Mouse (Mus musculus) left cerebral cortex, postnatal 4 days (tissue): Measurements from ENCODE around the gene 2310022A10Rik. TPM values are rescaled to one million over a fixed set of nuclear protein-coding genes. Genes with fewer than 3 reads are reported as not detected.

Source experiments
- DNase-seq: peaks from one replicate; pipeline ENCODE4 v3.0.0-alpha.2; 2022
- intact Hi-C: fragments of 180-260 bp; cut with DNase I; formaldehyde crosslinking; loops from one replicate; pipeline ENCODE4 v1.15.1; 2025
- total RNA-seq, 2 experiments: library from RNA; stranded (reverse); gene quantifications; 2 replicates each; pipeline ENCODE4 v1.2.3; 2021

2310022A10Rik gene
- total RNA-seq, 2 experiments from 2014 or later, result 27.4 to 33.1 TPM

- DNase-seq, result no peak
- intact Hi-C loops, result no loop called here
Observed at GRCm38 (mm10) chr7:27540521-27540920, 12.5 kb upstream of the 2310022A10Rik start.

- no peak for DNase-seq
- intact Hi-C loops, result no loop called here
Observed at GRCm38 (mm10) chr7:27540935-27541334, 12.1 kb upstream of the 2310022A10Rik start.

- no peak for DNase-seq
Observed at GRCm38 (mm10) chr7:27541431-27541830, 11.6 kb upstream of the 2310022A10Rik start.

DNA sequence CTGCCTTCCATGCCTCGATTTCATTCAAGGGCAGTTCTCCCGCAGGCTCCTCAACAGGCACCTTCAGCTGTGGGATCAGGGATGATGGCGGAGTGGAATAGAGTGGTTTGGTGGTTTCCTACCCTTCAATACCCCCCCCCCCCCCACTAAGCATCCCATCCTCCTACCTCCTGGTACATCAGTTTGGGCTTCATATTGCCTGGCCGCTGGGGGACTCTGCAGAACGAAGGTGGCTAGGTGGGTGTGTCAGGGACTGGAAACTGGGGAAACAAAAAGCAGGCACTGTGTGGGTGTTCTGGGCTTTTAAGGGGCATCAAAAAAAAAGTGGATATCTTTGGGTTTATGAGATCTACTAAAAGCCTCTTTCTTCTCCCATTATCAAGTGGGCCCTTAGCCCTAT, 11.1 kb upstream of the 2310022A10Rik start:
- DNase-seq, result no peak
- intact Hi-C loops, result no loop called here

More at GRCm38 (mm10) chr7:27541431-27541830, 11.6 kb upstream of the 2310022A10Rik start:
- intact Hi-C loops, result no loop called here

DNA sequence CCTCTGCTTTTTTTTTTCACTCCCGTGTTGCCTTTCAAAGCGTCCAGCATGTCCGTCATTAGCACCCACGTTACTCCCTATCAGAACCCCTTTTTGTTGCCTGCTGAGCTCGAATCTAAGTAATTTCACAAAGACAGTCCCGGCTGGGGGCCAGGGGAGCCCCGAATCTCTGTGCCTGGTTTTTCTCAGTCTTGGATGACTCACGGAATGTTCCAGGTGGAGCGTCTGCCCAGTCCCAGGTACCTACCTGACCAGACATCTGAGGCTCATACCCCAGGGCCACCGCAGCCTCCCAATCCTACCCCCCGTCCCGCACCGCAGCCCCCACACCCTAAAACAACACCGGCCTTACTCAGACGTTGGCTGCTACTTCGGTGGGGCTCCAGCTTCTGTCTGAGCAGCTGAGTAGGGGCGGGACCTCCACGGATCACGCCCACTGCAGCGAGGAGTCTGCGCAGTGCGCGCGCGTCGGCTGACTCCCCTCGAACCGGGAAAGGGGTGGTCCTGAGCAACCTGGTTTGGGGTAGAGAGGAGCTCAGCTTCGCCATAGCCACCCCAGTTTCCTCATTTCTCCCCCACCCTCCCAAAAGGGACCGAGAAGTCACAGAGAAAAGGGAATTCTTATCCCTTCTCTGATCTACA, 10.5 kb upstream of the 2310022A10Rik start:
- DNase-seq, result peak; percentile 85
- intact Hi-C loops, result no loop called here

- intact Hi-C loops, result no loop called here
Observed at GRCm38 (mm10) chr7:27543065-27543464, 10.0 kb upstream of the 2310022A10Rik start.

GRCm38 (mm10) chr7:27543851-27544250, 9.2 kb upstream of the 2310022A10Rik start:
- intact Hi-C loops, result no loop called here
- no peak for DNase-seq

More at GRCm38 (mm10) chr7:27543065-27543464, 10.0 kb upstream of the 2310022A10Rik start:
- DNase-seq, result no peak

DNA sequence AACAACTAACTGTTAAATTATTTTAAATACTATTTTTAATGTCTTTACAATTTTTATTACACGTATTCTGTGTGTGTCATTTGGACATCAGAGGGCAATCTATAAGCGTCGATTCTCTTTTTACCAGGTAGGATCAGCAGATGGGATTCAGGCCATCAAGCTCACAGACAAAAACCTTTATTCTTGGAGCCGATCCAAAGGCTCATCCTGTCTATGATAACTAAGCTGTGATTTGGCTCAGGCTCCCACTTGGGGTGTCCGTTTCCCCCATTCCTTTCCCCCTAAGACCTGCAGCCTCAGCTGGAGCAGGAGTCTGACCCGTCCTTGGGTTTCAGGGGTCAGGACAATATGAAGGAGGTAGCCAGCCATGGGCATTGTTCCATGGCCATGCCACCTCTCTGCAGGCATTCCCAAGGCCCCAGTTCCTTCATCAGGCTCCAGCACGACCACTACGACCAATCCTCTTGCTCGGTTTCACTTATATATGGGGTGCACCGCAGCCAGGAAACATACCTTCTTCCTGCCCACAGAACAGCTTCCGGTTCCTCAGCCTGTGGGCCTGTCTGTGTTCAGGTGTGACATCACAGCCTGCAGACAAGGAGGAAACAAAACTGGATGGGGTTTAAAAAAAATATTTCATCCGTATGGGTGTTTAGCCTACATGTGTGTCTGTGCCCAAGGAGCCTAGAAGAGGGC, 8.2 kb upstream of the 2310022A10Rik start:
- DNase-seq, result no peak
- intact Hi-C loops, result no loop called here

GRCm38 (mm10) chr7:27549597-27549996, 3.4 kb upstream of the 2310022A10Rik start:
- DNase-seq, result no peak
- intact Hi-C loops, result no loop called here

- intact Hi-C loops, result no loop called here
- no peak for DNase-seq
Observed at GRCm38 (mm10) chr7:27552070-27552469, 963 bp upstream of the 2310022A10Rik start.

DNA sequence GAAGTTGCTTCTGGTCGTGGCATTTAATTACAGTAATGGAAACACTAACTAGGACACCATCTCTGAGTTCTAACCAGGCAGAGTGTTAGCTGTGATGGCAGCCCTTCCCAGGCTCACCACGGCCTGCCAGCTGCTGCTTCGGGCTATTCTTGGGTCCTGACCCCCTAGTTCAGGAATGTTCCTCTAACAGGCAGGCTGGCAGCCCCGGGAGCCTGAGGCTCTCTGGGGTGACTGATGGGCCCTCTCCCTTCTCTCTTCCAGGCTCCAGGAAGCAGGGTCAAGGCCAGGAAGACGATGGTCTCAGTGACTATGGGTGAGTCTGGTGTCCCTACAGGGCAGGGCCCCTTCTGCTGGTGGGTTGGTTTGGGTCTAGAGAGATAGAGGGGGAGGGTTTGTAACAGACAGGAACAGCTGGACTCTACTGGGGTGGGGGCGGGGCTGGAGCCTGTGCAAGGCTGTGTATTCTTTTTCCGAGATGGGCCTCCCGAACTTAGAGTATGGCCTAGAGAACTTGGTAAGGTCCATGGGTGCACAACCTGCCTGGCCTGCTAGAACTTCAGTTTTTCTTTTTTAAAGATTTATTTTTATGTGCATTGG, 7.4 kb downstream of the 2310022A10Rik start:
- intact Hi-C loops, result no loop called here
- DNase-seq, result no peak

GRCm38 (mm10) chr7:27560978-27561377, 7.9 kb downstream of the 2310022A10Rik start:
- DNase-seq, result no peak
- intact Hi-C loops, result no loop called here

GRCm38 (mm10) chr7:27569580-27570224, 16.7 kb downstream of the 2310022A10Rik start:
- no peak for DNase-seq
- intact Hi-C loops, result no loop called here

- intact Hi-C loops, result no loop called here
- no peak for DNase-seq
Observed at GRCm38 (mm10) chr7:27572133-27572532, 19.1 kb downstream of the 2310022A10Rik start.

DNA sequence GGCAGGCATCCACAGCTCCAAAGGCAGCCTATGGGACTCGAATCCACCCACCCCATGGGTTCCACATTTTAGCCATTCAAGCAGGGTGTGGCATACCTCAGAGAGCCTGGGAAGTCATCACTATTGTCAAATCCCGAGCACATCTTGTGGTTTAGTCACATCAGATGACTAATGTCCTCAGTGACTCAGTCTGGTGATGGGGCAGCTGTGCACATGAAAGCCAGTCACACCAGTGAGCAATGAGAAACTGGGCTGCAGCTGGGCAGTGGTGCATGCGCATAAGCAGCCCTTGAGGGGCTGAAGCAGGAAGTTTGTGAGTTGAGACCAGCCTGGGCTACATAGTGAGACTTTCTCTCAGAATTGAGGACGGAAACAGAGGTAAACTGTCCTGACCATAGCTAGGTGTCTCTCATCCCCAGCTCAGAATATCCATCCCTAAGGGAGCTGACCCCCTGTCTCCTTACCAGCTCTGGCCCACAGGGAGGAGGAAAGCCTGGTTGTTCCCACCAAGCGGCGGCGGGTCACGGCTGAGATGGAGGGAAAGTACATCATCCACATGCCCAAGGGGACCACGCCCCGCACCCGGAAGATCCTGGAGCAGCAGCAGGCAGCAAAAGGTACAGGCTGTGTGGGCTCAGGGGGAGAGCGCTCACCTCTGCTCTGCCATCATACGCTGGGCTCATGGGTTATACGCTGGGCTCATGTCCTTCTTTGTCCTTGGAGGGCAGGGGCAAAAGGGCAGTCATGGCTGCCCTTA, 21.3 kb downstream of the 2310022A10Rik start:
- no peak for DNase-seq
- intact Hi-C loops, result no loop called here

- intact Hi-C loops, result no loop called here
- DNase-seq, result peak; percentile 43
Observed at GRCm38 (mm10) chr7:27576914-27577313, 23.9 kb downstream of the 2310022A10Rik start.

- no peak for DNase-seq
- intact Hi-C loops, result no loop called here
Observed at GRCm38 (mm10) chr7:27577589-27577988, 24.6 kb downstream of the 2310022A10Rik start.

- intact Hi-C loops, result no loop called here
- no peak for DNase-seq
Observed at GRCm38 (mm10) chr7:27578465-27578864, 25.4 kb downstream of the 2310022A10Rik start.

DNA sequence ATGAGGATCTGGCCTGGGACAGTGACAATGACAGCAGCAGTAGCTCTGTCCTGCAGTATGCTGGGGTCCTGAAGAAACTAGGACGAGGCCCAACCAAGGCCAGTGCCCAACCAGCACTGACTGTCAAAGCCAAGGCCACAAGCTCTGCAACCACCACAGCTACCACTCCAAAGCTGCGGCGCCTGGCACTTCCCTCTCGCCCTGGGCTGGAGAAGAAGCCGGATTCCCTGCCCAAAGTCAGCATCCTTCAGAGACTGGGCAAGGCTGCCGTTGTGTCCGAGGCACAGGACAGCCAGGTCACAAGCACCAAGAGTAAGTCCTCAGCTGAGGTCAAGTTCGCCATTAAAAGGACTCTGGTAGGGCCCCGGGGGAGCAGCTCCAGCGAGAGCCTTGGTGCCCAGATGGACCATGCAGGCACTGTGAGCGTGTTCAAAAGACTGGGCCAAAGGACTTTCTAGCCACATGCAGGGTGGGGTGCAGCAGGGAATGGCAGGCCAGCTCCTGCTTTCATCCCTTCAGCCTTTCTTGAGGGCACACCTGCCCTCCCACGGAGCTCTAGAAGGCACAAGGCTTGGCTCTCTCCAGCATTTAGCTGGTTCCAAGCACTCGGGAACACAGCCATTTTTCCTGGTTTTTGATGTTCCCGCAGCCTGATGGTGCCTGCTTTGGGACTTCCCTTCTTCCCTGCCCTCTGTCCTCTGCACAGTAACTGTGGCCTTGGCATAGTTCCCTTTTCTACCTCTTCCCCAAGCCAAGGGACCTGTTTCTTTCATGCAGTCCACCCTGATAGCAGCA, 27.5 kb downstream of the 2310022A10Rik start:
- DNase-seq, result no peak
- intact Hi-C loops, result no loop called here

GRCm38 (mm10) chr7:27586861-27587260, 33.8 kb downstream of the 2310022A10Rik start:
- intact Hi-C loops, result no loop called here

More at GRCm38 (mm10) chr7:27586861-27587260, 33.8 kb downstream of the 2310022A10Rik start:
- DNase-seq, result no peak
